Mouse (Mus musculus) forebrain, embryonic 16.5 days (tissue): Measurements from ENCODE around the gene Stat5a. TPM values are rescaled to one million over a fixed set of nuclear protein-coding genes. Genes with fewer than 3 reads are reported as not detected.

ENCODE experiments used
- ATAC-seq: fragments of 200-750 bp; cut with Nextera tagmentation; 2 replicates; pipeline ENCODE4 v1.8.0; 2017; ENCODE audit warnings: mild to moderate bottlenecking, moderate library complexity
- H3K27ac ChIP-seq: fragments of 300-500 bp; sonication (generic); 2 replicates; pipeline ENCODE4 v1.5.1; 2014; ENCODE audit warnings: low read length, control low read depth
- H3K27me3 ChIP-seq: fragments of 300-500 bp; sonication (generic); replicated peaks from 2 replicates; pipeline ENCODE4 v1.6.1; 2014; ENCODE audit warnings: low read length; ENCODE audit not compliant: control insufficient read depth, insufficient read depth
- H3K36me3 ChIP-seq: fragments of 300-500 bp; sonication (generic); 2 replicates; pipeline ENCODE4 v1.6.1; 2014; ENCODE audit not compliant: control insufficient read depth, insufficient read depth
- H3K4me1 ChIP-seq: fragments of 300-500 bp; sonication (generic); replicated peaks from 2 replicates; pipeline ENCODE4 v1.6.1; 2014; ENCODE audit warnings: low read length; ENCODE audit not compliant: control insufficient read depth, insufficient read depth
- H3K4me2 ChIP-seq: fragments of 300-500 bp; sonication (generic); 2 replicates; pipeline ENCODE4 v1.6.1; 2014; ENCODE audit warnings: mild to moderate bottlenecking, low read length, control low read depth
- H3K4me3 ChIP-seq: fragments of 300-500 bp; sonication (generic); replicated peaks from 2 replicates; pipeline ENCODE4 v1.5.1; 2014; ENCODE audit warnings: mild to moderate bottlenecking, low read length, control low read depth
- H3K9ac ChIP-seq: fragments of 300-500 bp; sonication (generic); replicated peaks from 2 replicates; pipeline ENCODE4 v1.6.1; 2014; ENCODE audit warnings: low read depth, low read length, control low read depth
- H3K9me3 ChIP-seq: fragments of 300-500 bp; sonication (generic); 2 replicates; pipeline ENCODE4 v1.6.1; 2016; ENCODE audit warnings: low read length; ENCODE audit not compliant: control insufficient read depth
- WGBS: fragments of 180-500 bp; shearing (Covaris S2); extraction: QIAGEN DNeasy Blood & Tissue Kit; methylation state at CpG from one replicate; pipeline ENCODE4 v1.1.7; 2014; 5-methylcytosine and 5-hydroxymethylcytosine counted together
- polyA plus RNA-seq: library from polyadenylated mRNA; unstranded; fragments of >200 nt; fragmentation: Nextera tagmentation; extraction: Ambion mirVana; gene quantifications from 2 replicates; pipeline ENCODE4 v1.2.1, GENCODE M21; 2015

Stat5a gene
- polyA plus RNA-seq, 1 experiment from 2014 or later, result 1.0 TPM

- WGBS, result 67% methylated on average over 12 of the region's 12 CpGs
- peaks cover under 1% of the 10 kb centered on the region; the same call in 1 of the 2 replicates for H3K27me3 ChIP-seq
- peaks cover 20% of the 10 kb centered on the region for H3K4me1 ChIP-seq
- H3K4me2 ChIP-seq, result no peak overlapping the region
- H3K4me3 ChIP-seq, result no peak overlapping the region
- ATAC-seq, result no peak
- no peaks in the 10 kb centered on the region for H3K36me3 ChIP-seq
- H3K27ac ChIP-seq, result no peak overlapping the region
- H3K9ac ChIP-seq, result no peak overlapping the region
- no peaks in the 10 kb centered on the region for H3K9me3 ChIP-seq
Observed at GRCm38 (mm10) chr11:100829691-100830090, 29.5 kb upstream of the Stat5a start.

- Histone ChIP-seq H3K9me3 (no peaks in the 10 kb centered on the region), H3K4me3 (no peak overlapping the region), H3K4me1 (peaks cover 12% of the 10 kb centered on the region), H3K36me3 (no peaks in the 10 kb centered on the region), H3K4me2 (no peak overlapping the region), H3K9ac (no peak overlapping the region), H3K27me3 (no peaks in the 10 kb centered on the region; the same call in 1 of the 2 replicates), H3K27ac (no peak overlapping the region)
- WGBS, result 82% methylated on average over 10 of the region's 10 CpGs
- ATAC-seq, result no peak
Observed at GRCm38 (mm10) chr11:100831396-100831795, 27.8 kb upstream of the Stat5a start.

DNA sequence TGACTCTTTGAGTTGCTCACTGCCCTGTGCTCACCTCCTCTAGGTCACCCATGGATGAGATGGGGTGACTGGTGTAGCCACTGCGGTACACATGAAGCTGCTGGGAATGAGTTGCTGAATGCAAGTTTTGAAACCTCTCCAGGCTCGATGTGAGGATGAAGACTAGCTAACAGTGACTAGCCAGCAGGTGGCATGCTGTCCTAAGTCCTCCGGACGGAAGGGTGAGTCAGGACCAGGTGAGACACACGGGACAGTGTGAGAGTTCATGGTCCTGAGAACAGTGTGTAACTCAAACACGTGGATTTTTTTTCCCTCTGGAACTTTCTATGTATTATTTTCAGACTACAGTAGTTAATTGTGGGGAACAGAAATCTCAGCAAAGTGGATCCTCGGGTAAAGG lies 25.7 kb upstream of the Stat5a start:
- Histone ChIP-seq H3K4me1 (peaks cover 4% of the 10 kb centered on the region; the same call in 1 of the 2 replicates), H3K9me3 (peaks cover 2% of the 10 kb centered on the region; the same call in 1 of the 2 replicates), H3K27me3 (no peaks in the 10 kb centered on the region; the same call in 1 of the 2 replicates), H3K9ac (no peak overlapping the region), H3K4me2 (no peak overlapping the region), H3K36me3 (no peaks in the 10 kb centered on the region), H3K4me3 (no peak overlapping the region), H3K27ac (no peak overlapping the region)
- ATAC-seq, result no peak
- WGBS, result 68% methylated on average over 7 of the region's 7 CpGs

DNA sequence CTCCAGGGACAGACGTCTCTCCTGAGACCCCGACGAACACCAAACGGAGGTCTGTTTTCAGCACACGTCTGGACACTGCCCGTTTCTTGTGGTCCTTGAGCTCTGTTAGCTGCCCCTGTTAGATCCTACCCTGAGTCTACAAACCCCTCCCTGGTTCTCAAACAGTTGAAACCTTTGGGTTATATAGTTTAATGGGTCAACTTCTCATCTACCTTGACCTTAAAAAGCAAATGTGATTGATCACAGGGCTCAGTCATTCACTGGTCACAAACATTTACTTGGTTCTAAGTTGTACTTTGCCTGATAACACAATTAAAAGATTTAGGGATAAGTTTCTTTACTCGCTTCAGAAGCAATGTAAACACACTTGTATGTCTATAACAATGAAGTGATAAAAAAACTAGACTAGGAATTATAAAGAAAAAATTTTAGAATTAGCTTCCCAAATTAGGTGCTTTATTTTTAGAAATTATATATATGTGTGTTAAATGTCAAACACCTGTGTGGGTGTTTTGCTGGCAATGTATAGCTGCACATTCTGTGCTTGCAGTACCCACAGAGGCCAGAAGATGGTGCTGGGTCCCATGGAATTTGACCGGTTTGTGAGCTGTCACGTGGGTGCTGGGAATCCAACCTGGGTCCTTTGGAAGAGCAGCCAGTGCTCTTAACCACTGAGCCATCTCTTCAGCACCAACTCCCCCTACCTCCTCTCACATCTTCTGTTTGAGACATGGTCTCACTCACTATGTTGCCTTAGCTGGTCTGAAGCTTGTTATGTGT lies 22.0 kb upstream of the Stat5a start:
- WGBS, result 83% methylated on average over 9 of the region's 9 CpGs
- no peak overlapping the region for H3K4me2 ChIP-seq
- H3K36me3 ChIP-seq, result no peaks in the 10 kb centered on the region
- H3K27me3 ChIP-seq, result no peaks in the 10 kb centered on the region
- H3K4me3 ChIP-seq, result no peak overlapping the region
- ATAC-seq, result no peak
- no peak overlapping the region for H3K27ac ChIP-seq
- peaks cover 2% of the 10 kb centered on the region; the same call in 1 of the 2 replicates for H3K9me3 ChIP-seq
- H3K9ac ChIP-seq, result no peak overlapping the region
- no peaks in the 10 kb centered on the region for H3K4me1 ChIP-seq

DNA sequence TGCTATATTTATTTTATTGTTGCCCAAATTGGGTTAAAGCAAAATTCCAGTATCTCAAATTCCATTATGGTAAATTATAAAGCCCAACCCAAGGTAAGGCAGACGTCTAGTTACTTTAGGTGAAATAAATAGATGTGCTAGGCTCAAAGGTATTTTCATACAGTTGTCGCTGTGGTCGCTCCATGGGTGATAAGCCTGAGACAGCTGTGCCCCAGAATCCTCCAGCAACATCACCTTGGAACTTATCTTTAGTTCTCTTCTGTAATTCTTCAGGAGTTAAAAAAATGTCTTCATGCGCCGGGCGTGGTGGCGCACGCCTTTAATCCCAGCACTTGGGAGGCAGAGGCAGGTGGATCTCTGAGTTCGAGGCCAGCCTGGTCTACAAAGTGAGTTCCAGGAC lies 20.3 kb upstream of the Stat5a start:
- peaks cover 2% of the 10 kb centered on the region; the same call in 1 of the 2 replicates for H3K9me3 ChIP-seq
- H3K27ac ChIP-seq, result no peak overlapping the region
- no peak overlapping the region for H3K4me2 ChIP-seq
- ATAC-seq, result no peak
- H3K27me3 ChIP-seq, result no peaks in the 10 kb centered on the region
- H3K9ac ChIP-seq, result no peak overlapping the region
- H3K4me3 ChIP-seq, result no peak overlapping the region
- no peaks in the 10 kb centered on the region for H3K36me3 ChIP-seq
- no peaks in the 10 kb centered on the region for H3K4me1 ChIP-seq
- 93% methylated on average over 9 of the region's 9 CpGs for WGBS

DNA sequence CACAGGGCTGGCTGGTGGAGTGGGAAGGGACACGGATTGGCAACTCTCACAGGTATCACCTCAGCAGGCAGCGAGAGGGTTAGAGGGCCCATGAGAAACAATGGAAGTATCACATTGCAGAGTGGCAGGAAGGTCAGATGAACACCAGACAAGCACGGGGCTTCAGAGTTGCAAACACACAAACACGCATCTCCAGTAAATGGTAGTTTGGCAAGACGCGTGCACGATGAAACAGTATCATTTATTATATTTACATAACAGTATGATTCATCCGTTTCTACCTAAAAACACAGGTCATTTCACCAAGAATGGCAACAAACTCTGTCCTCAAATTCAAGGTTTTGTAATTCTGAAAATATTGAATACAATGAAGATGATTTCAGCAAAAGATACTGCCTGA lies 19.6 kb upstream of the Stat5a start:
- Histone ChIP-seq H3K4me2 (no peak overlapping the region), H3K27me3 (no peaks in the 10 kb centered on the region), H3K9me3 (peaks cover 2% of the 10 kb centered on the region; the same call in 1 of the 2 replicates), H3K27ac (no peak overlapping the region), H3K9ac (no peak overlapping the region), H3K4me1 (no peaks in the 10 kb centered on the region), H3K36me3 (no peaks in the 10 kb centered on the region), H3K4me3 (no peak overlapping the region)
- 78% methylated on average over 8 of the region's 8 CpGs for WGBS
- no peak for ATAC-seq

GRCm38 (mm10) chr11:100840866-100841265 lies 18.3 kb upstream of the Stat5a start:
- Histone ChIP-seq H3K27me3 (peaks cover 3% of the 10 kb centered on the region; the same call in 1 of the 2 replicates), H3K36me3 (no peaks in the 10 kb centered on the region), H3K4me2 (no peak overlapping the region), H3K27ac (no peak overlapping the region), H3K4me3 (no peak overlapping the region), H3K9ac (no peak overlapping the region), H3K4me1 (no peaks in the 10 kb centered on the region), H3K9me3 (peaks cover 2% of the 10 kb centered on the region; the same call in 1 of the 2 replicates)
- 82% methylated on average over 12 of the region's 12 CpGs for WGBS
- ATAC-seq, result no peak

DNA sequence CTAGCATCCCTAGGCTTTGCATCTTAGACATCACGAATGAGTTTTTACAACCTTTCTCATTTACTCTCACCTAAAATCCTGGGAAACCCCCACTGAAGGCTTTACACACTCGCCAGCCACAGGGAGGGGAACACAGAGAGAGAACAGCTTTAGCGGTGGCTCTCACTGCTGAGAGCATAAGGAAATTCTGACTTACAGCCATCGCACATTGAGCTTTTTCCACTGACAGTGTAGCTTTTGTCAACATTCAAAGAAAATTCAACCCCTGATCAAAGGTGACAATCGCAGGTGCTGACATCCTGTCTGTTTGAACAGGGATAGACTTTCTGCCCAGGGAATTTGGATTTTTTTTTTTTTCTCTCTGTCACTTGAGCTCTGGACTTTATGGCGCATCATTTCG lies 17.1 kb upstream of the Stat5a start:
- no peaks in the 10 kb centered on the region for H3K4me1 ChIP-seq
- WGBS, result 80% methylated on average over 7 of the region's 7 CpGs
- H3K4me2 ChIP-seq, result no peak overlapping the region
- H3K27me3 ChIP-seq, result peaks cover 3% of the 10 kb centered on the region; the same call in 1 of the 2 replicates
- no peak for ATAC-seq
- no peak overlapping the region for H3K27ac ChIP-seq
- H3K9me3 ChIP-seq, result peaks cover 2% of the 10 kb centered on the region; the same call in 1 of the 2 replicates
- H3K9ac ChIP-seq, result no peak overlapping the region
- no peak overlapping the region for H3K4me3 ChIP-seq
- H3K36me3 ChIP-seq, result no peaks in the 10 kb centered on the region

- no peaks in the 10 kb centered on the region for H3K36me3 ChIP-seq
- H3K27ac ChIP-seq, result no peak overlapping the region
- peaks cover 3% of the 10 kb centered on the region; the same call in 1 of the 2 replicates for H3K27me3 ChIP-seq
- H3K4me2 ChIP-seq, result no peak overlapping the region
- H3K9ac ChIP-seq, result no peak overlapping the region
- WGBS, result 93% methylated on average over 8 of the region's 8 CpGs
- no peak overlapping the region for H3K4me3 ChIP-seq
- ATAC-seq, result no peak
- H3K9me3 ChIP-seq, result no peaks in the 10 kb centered on the region
- no peaks in the 10 kb centered on the region for H3K4me1 ChIP-seq
Observed at GRCm38 (mm10) chr11:100843070-100843669, 16.0 kb upstream of the Stat5a start.
